Mouse (Mus musculus): Measurements from ENCODE around the gene Gm11567. TPM values are rescaled to one million over a fixed set of nuclear protein-coding genes. Genes with fewer than 3 reads are reported as not detected.

Gm11567 gene
- total and polyA plus RNA-seq, 3 experiments = not detected

- H3K79me2 ChIP-seq (ENCODE audit: control insufficient read depth, insufficient read depth, low read length, poor library complexity) = no peaks in the 10 kb centered on the region
- H3K36me3 ChIP-seq (ENCODE audit: control insufficient read depth in 1 of 2, insufficient read depth in 2 of 2, low read length in 2 of 2) = no peaks in the 10 kb centered on the region
- no peak for DNase-seq (ENCODE audit: low read depth, low spot score)
- no peaks in the 10 kb centered on the region for H3K9me3 ChIP-seq (replicated peaks; ENCODE audit: insufficient read depth, low read length)
- TF ChIP-seq MAX (IDR thresholded peaks at IDR 0.05; ENCODE audit: low read length) = no peak
- TF ChIP-seq POLR2AphosphoS5 (IDR thresholded peaks at IDR 0.05; ENCODE audit: borderline replicate concordance, low read depth, low read length) = no peak
- no peak for TF ChIP-seq BHLHE40 (IDR thresholded peaks at IDR 0.05; ENCODE audit: borderline replicate concordance, low read depth, low read length)
- no peak for TF ChIP-seq POLR2AphosphoS2 (IDR thresholded peaks at IDR 0.05; ENCODE audit: low read length)
- no peak overlapping the region for H3K9ac ChIP-seq (ENCODE audit: control insufficient read depth, low read depth, low read length, poor library complexity, severe bottlenecking)
- H3K4me3 ChIP-seq (ENCODE audit: control insufficient read depth in 1 of 2, insufficient read depth in 1 of 2, low read depth in 2 of 2, low read length in 2 of 2) = no peak overlapping the region
- H3K27ac ChIP-seq (ENCODE audit: control insufficient read depth, low read depth, low read length) = no peak overlapping the region
- H3K4me1 ChIP-seq (ENCODE audit: control insufficient read depth in 1 of 2, insufficient read depth in 2 of 2, low read length in 2 of 2) = no peaks in the 10 kb centered on the region
- H3K27me3 ChIP-seq (ENCODE audit: control insufficient read depth in 1 of 2, insufficient read depth in 2 of 2, low read length in 2 of 2) = no peaks in the 10 kb centered on the region
Observed at GRCm38 (mm10) chr11:99846746-99847145, 32.2 kb upstream of the Gm11567 start.

- no peak for DNase-seq (ENCODE audit: low read depth, low spot score)
- Histone ChIP-seq H3K27ac (ENCODE audit: control insufficient read depth, low read depth, low read length) (no peak within 1 kb of the TSS), H3K36me3 (ENCODE audit: control insufficient read depth in 1 of 2, insufficient read depth in 2 of 2, low read length in 2 of 2) (no peaks in the 10 kb centered on the region), H3K9me3 (replicated peaks; ENCODE audit: insufficient read depth, low read length) (no peaks in the 10 kb centered on the region), H3K4me1 (ENCODE audit: control insufficient read depth in 1 of 2, insufficient read depth in 2 of 2, low read length in 2 of 2) (no peaks in the 10 kb centered on the region), H3K79me2 (ENCODE audit: control insufficient read depth, insufficient read depth, low read length, poor library complexity) (no peaks in the 10 kb centered on the region), H3K4me3 (ENCODE audit: control insufficient read depth in 1 of 2, insufficient read depth in 1 of 2, low read depth in 2 of 2, low read length in 2 of 2) (no peak within 1 kb of the TSS), H3K9ac (ENCODE audit: control insufficient read depth, low read depth, low read length, poor library complexity, severe bottlenecking) (no peak within 1 kb of the TSS), H3K27me3 (ENCODE audit: control insufficient read depth in 1 of 2, insufficient read depth in 2 of 2, low read length in 2 of 2) (no peaks in the 10 kb centered on the region; a peak in 1 of 4 replicates)
- no peak for TF ChIP-seq MXI1 (IDR thresholded peaks at IDR 0.05; ENCODE audit: low read depth, low read length)
- no peak for TF ChIP-seq MYC (IDR thresholded peaks at IDR 0.05; ENCODE audit: low read depth, low read length)
- no peak for TF ChIP-seq ZNF384 (IDR thresholded peaks at IDR 0.05; ENCODE audit: low read depth, low read length)
- no peak for TF ChIP-seq TCF12 (IDR thresholded peaks at IDR 0.05; ENCODE audit: low read depth, low read length)
- no peak for TF ChIP-seq SIN3A (IDR thresholded peaks at IDR 0.05; ENCODE audit: low read length)
- no peak for TF ChIP-seq KAT2A (conservative IDR thresholded peaks at IDR 0.05; ENCODE audit: low read depth, low read length)
- no peak for TF ChIP-seq TAL1 (IDR thresholded peaks at IDR 0.05; ENCODE audit: low read length)
- no peak for TF ChIP-seq BHLHE40 (IDR thresholded peaks at IDR 0.05; ENCODE audit: borderline replicate concordance, low read depth, low read length)
- no peak for TF ChIP-seq ZMIZ1 (IDR thresholded peaks at IDR 0.05; ENCODE audit: low read depth, low read length)
- no peak for TF ChIP-seq POLR2AphosphoS5 (IDR thresholded peaks at IDR 0.05; ENCODE audit: borderline replicate concordance, low read depth, low read length)
Observed at GRCm38 (mm10) chr11:99851508-99851907, 27.5 kb upstream of the Gm11567 start, which contains the start of gene Krtap4-16. Gene Krtap4-16, minus strand, starts transcription at chr11:99851608.

GRCm38 (mm10) chr11:99854121-99854520, 24.9 kb upstream of the Gm11567 start:
- no peak for TF ChIP-seq NRF1 (IDR thresholded peaks at IDR 0.05; ENCODE audit: insufficient read depth, low read depth, low read length, poor library complexity, severe bottlenecking)
- no peak for TF ChIP-seq TAL1 (IDR thresholded peaks at IDR 0.05; ENCODE audit: low read length)
- TF ChIP-seq MAX (IDR thresholded peaks at IDR 0.05; ENCODE audit: low read length) = no peak
- no peak for TF ChIP-seq RAD21 (IDR thresholded peaks at IDR 0.05; ENCODE audit: low read depth, low read length)
- no peak for TF ChIP-seq POLR2A (IDR thresholded peaks at IDR 0.05; ENCODE audit: control insufficient read depth in 1 of 2, insufficient read depth in 1 of 2, low read depth in 1 of 2, low read length in 2 of 2, poor library complexity in 1 of 2)
- no peak for TF ChIP-seq CTCF (IDR thresholded peaks at IDR 0.05 in 2 of 3, conservative IDR thresholded peaks at IDR 0.05 in 1 of 3; ENCODE audit: control insufficient read depth in 1 of 3, insufficient read depth in 1 of 3, low read depth in 2 of 3, low read length in 3 of 3, poor library complexity in 1 of 3, severe bottlenecking in 1 of 3)
- TF ChIP-seq UBTF (IDR thresholded peaks at IDR 0.05; ENCODE audit: borderline replicate concordance, insufficient read depth, low read depth, low read length) = no peak
- no peak for TF ChIP-seq ZMIZ1 (IDR thresholded peaks at IDR 0.05; ENCODE audit: low read depth, low read length)
- TF ChIP-seq USF2 (IDR thresholded peaks at IDR 0.05; ENCODE audit: borderline replicate concordance in 1 of 2, insufficient read depth in 1 of 2, low read depth in 1 of 2, low read length in 2 of 2) = no peak
- no peak for TF ChIP-seq CHD1 (IDR thresholded peaks at IDR 0.05; ENCODE audit: low read depth, low read length)
- no peak for TF ChIP-seq JUND (IDR thresholded peaks at IDR 0.05; ENCODE audit: low read depth, low read length)
- TF ChIP-seq GATA1 (IDR thresholded peaks at IDR 0.05; ENCODE audit: low read depth, low read length) = no peak
- no peak for TF ChIP-seq KAT2A (conservative IDR thresholded peaks at IDR 0.05; ENCODE audit: low read depth, low read length)
- TF ChIP-seq SIN3A (IDR thresholded peaks at IDR 0.05; ENCODE audit: low read length) = no peak
- no peak for TF ChIP-seq GABPA (IDR thresholded peaks at IDR 0.05; ENCODE audit: low read depth, low read length)
- Histone ChIP-seq H3K79me2 (ENCODE audit: control insufficient read depth, insufficient read depth, low read length, poor library complexity) (no peaks in the 10 kb centered on the region), H3K4me3 (ENCODE audit: control insufficient read depth in 1 of 2, insufficient read depth in 1 of 2, low read depth in 2 of 2, low read length in 2 of 2) (no peak overlapping the region), H3K4me1 (ENCODE audit: control insufficient read depth in 1 of 2, insufficient read depth in 2 of 2, low read length in 2 of 2) (no peaks in the 10 kb centered on the region), H3K9ac (ENCODE audit: control insufficient read depth, low read depth, low read length, poor library complexity, severe bottlenecking) (no peak overlapping the region), H3K36me3 (ENCODE audit: control insufficient read depth in 1 of 2, insufficient read depth in 2 of 2, low read length in 2 of 2) (no peaks in the 10 kb centered on the region), H3K9me3 (replicated peaks; ENCODE audit: insufficient read depth, low read length) (no peaks in the 10 kb centered on the region), H3K27ac (ENCODE audit: control insufficient read depth, low read depth, low read length) (no peak overlapping the region), H3K27me3 (ENCODE audit: control insufficient read depth in 1 of 2, insufficient read depth in 2 of 2, low read length in 2 of 2) (no peaks in the 10 kb centered on the region; a peak in 1 of 4 replicates)
- DNase-seq (ENCODE audit: low read depth, low spot score) = no peak

All from MEL (cell line).